Mouse (Mus musculus): Measurements from ENCODE around the gene Ccdc180.

- TF ChIP-seq GATA1 (IDR thresholded peaks at IDR 0.05; ENCODE audit: borderline replicate concordance, low read length) (no peak), FLI1 (IDR thresholded peaks at IDR 0.05; ENCODE audit: low read length) (no peak)
These were observed 89.8 kb downstream of the Ccdc180 start for GRCm38 (mm10) chr4:45979916-45980315.
